Mouse (Mus musculus) limb, embryonic 12.5 days (tissue): ENCODE results near the gene Tbc1d10c. TPM values are rescaled to one million over a fixed set of nuclear protein-coding genes. Genes with fewer than 3 reads are reported as not detected.

Experiments
- ATAC-seq: fragments of 200-750 bp; cut with Nextera tagmentation; 2 replicates; pipeline ENCODE4 v1.8.0; 2017; ENCODE audit warnings: low read depth, moderate TSS enrichment; ENCODE audit not compliant: insufficient number of reproducible peaks, insufficient read depth, low FRiP score, low TSS enrichment
- H3K27ac ChIP-seq: fragments of 300-500 bp; sonication (generic); 2 replicates; pipeline ENCODE4 v1.5.1; 2016; ENCODE audit warnings: mild to moderate bottlenecking, moderate library complexity
- H3K27me3 ChIP-seq: fragments of 300-500 bp; sonication (generic); 2 replicates; pipeline ENCODE4 v1.6.1; 2016; ENCODE audit warnings: mild to moderate bottlenecking, moderate library complexity
- H3K36me3 ChIP-seq: fragments of 300-500 bp; sonication (generic); 2 replicates; pipeline ENCODE4 v1.6.1; 2016; ENCODE audit warnings: mild to moderate bottlenecking, moderate library complexity
- H3K4me1 ChIP-seq: fragments of 300-500 bp; sonication (generic); replicated peaks from 2 replicates; pipeline ENCODE4 v1.6.1; 2016
- H3K4me2 ChIP-seq: fragments of 300-500 bp; sonication (generic); 2 replicates; pipeline ENCODE4 v1.6.1; 2016; ENCODE audit warnings: mild to moderate bottlenecking, moderate library complexity
- H3K4me3 ChIP-seq: fragments of 300-500 bp; sonication (generic); replicated peaks from 2 replicates; pipeline ENCODE4 v1.5.1; 2016; ENCODE audit warnings: mild to moderate bottlenecking
- H3K9ac ChIP-seq: fragments of 300-500 bp; sonication (generic); replicated peaks from 2 replicates; pipeline ENCODE4 v1.6.1; 2016; ENCODE audit warnings: mild to moderate bottlenecking, moderate library complexity
- H3K9me3 ChIP-seq: fragments of 300-500 bp; sonication (generic); 2 replicates; pipeline ENCODE4 v1.6.1; 2016; ENCODE audit warnings: mild to moderate bottlenecking, moderate library complexity
- WGBS: fragments of 180-500 bp; shearing (Covaris S2); methylation state at CpG from one replicate; pipeline ENCODE4 v1.1.7; 2016; 5-methylcytosine and 5-hydroxymethylcytosine counted together
- polyA plus RNA-seq: library from polyadenylated mRNA; unstranded; fragments of >200 nt; fragmentation: Nextera tagmentation; extraction: Ambion mirVana; gene quantifications from 2 replicates; pipeline ENCODE4 v1.2.1, GENCODE M21; 2016

Tbc1d10c gene
- polyA plus RNA-seq, 1 experiment from 2014 or later: 0.60 TPM

DNA sequence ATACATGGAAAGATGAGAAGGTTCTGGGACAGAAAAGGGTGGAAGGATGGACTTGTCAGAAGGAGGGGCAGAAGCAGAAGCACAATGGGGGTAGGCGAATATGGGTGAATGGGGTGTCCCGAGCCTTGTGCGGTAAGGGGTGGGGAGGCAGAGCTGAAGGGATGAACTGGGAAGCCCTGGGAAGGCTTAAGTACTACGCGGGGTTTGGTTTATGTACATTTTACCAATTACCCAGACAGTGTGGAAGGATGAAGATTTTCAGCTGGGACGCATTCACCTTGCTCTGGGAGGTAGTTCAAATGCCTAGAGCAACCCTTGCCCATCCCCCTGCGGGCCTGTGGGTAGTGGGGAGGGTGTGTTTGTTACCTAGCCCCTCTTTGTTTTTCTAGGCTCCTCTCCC, 11.1 kb upstream of the Tbc1d10c start:
- Histone ChIP-seq H3K36me3 (peaks cover 32% of the 10 kb centered on the region), H3K27me3 (peaks cover 22% of the 10 kb centered on the region), H3K27ac (0 out of 2 replicates have a peak overlapping the region, but pooled peaks have one; percentile 29), H3K4me2 (peak overlapping the region; percentile 94), H3K4me1 (peaks cover 22% of the 10 kb centered on the region), H3K9me3 (no peaks in the 10 kb centered on the region), H3K9ac (peak overlapping the region; percentile 86), H3K4me3 (peak overlapping the region; percentile 71)
- 37% methylated on average over 7 of the region's 7 CpGs for WGBS
- ATAC-seq: no peak

DNA sequence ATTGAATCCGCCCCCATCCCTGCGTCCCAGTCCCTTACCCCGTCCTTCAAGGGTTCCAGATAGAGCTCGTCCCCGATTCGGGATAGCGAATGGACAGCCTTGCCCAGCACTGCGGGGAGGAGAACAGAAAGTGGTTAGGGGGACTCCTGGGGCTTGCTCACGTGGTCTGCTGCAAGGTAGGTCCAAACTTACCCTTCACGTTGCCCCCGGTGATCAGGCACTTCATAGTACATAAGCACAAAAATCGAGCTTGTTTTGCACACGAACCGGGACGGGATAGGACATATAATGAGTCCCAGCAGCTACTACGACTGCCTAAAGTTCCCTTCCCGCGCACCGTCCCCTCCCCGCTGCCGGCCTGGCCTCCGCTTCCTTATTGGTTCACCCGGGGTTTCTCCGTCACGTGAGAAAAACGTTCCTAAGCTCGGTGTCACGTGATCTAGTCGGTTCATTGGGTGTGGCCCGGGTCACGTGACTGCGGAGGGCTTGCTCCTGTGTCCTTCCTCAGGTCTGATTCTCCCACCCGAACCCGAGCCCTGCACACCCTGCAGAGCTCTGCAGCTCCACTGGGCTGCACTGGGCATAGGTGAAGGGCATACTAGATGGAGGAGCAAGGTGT, 10.3 kb upstream of the Tbc1d10c start, which contains the start of gene Rad9a:
Gene Rad9a, minus strand, starts transcription at position 372 of the 619 bp plus-strand sequence.
- under 1% methylated on average over 34 of the region's 34 CpGs for WGBS
- H3K9ac ChIP-seq: peak within 1 kb of the TSS; percentile 86

DNA sequence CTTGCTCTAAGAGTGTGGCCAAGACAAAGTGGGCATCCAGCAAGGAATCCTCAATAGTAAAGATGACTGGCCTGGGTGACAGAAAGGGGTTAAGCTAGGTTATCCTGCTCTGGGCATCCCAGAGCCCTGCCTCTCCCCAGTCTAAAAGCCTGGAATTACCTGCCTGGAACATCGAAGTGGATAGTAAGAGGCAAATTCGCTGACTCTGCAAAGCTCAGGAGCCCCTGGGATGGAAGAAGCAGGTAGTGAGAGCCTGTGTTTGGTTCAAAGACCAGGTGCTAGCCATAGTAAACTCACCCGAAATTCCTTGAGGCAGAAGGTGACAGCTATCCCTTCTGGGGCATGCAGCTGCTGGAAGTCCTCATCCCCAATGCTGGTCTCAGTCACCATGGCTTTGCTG, 6.1 kb upstream of the Tbc1d10c start:
- Histone ChIP-seq H3K4me2 (no peak overlapping the region), H3K4me1 (peaks cover 47% of the 10 kb centered on the region), H3K4me3 (no peak overlapping the region), H3K27me3 (no peaks in the 10 kb centered on the region), H3K36me3 (peaks cover 73% of the 10 kb centered on the region), H3K27ac (no peak overlapping the region), H3K9me3 (no peaks in the 10 kb centered on the region), H3K9ac (no peak overlapping the region)
- ATAC-seq: no peak
- WGBS: 72% methylated on average over 3 of the region's 3 CpGs

More for the DNA sequence above, 10.3 kb upstream of the Tbc1d10c start, which contains the start of gene Rad9a:
- peaks cover 19% of the 10 kb centered on the region for H3K27me3 ChIP-seq
- H3K9me3 ChIP-seq: no peaks in the 10 kb centered on the region
- H3K4me3 ChIP-seq: peak within 1 kb of the TSS; percentile 71
- ATAC-seq: peak; percentile 87
- H3K36me3 ChIP-seq: peaks cover 39% of the 10 kb centered on the region
- peak within 1 kb of the TSS; percentile 72 for H3K27ac ChIP-seq
- H3K4me1 ChIP-seq: peaks cover 29% of the 10 kb centered on the region
- peak within 1 kb of the TSS; percentile 94 for H3K4me2 ChIP-seq

DNA sequence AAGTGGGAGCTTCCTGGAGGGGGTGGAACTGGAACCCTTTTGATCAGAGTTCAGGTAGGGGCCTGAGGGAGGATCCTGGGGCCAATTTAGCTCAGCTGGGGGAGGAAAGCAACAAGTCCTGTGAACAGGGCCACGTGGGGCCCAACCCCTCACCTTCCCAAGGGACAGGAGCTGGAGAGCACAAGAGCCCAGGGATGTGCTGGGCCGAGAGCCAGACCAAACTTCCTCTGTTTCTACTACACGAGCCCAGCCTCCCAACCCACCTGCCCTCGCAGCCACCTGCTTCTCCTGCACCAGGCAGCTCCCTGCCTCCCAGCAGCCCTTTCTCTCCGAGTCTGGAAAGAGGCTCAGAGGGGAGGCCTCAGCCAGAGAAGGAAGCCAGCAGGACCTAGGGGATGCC, 5.5 kb upstream of the Tbc1d10c start:
- ATAC-seq: no peak
- no peaks in the 10 kb centered on the region for H3K27me3 ChIP-seq
- H3K9ac ChIP-seq: no peak overlapping the region; the same call in 1 of the 2 replicates
- 0 out of 2 replicates have a peak overlapping the region, but pooled peaks have one; percentile 42 for H3K27ac ChIP-seq
- H3K4me2 ChIP-seq: peak overlapping the region; percentile 6
- H3K36me3 ChIP-seq: peaks cover 73% of the 10 kb centered on the region
- peaks cover 42% of the 10 kb centered on the region for H3K4me1 ChIP-seq
- H3K4me3 ChIP-seq: no peak overlapping the region
- H3K9me3 ChIP-seq: no peaks in the 10 kb centered on the region
- 16% methylated on average over 5 of the region's 5 CpGs for WGBS

DNA sequence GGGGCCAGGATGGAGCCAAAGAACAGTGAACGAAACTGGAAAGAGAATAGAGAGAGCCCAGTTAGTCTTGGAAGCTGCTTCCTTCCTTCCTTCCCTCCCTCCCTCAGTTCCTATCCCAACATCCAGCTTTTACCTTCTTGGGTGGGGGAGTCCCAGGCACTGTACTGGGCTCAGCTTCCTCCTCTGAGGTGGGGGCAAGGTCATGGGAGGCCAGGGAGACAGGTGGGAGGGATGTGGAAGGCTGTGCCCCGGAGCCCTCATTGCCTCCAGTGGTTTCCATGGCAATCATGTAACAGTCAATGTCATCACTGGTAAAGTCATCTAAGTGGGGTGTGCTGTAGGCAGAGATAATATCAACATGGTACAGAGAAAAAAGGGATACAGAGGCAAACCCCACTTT, 5.0 kb upstream of the Tbc1d10c start:
- Histone ChIP-seq H3K9ac (no peak overlapping the region), H3K27me3 (no peaks in the 10 kb centered on the region), H3K36me3 (peaks cover 73% of the 10 kb centered on the region), H3K9me3 (no peaks in the 10 kb centered on the region), H3K4me2 (peak overlapping the region; percentile 6; the same call in 1 of the 2 replicates), H3K27ac (no peak overlapping the region), H3K4me1 (peaks cover 46% of the 10 kb centered on the region), H3K4me3 (no peak overlapping the region)
- 64% methylated on average over 2 of the region's 2 CpGs for WGBS
- ATAC-seq: no peak

DNA sequence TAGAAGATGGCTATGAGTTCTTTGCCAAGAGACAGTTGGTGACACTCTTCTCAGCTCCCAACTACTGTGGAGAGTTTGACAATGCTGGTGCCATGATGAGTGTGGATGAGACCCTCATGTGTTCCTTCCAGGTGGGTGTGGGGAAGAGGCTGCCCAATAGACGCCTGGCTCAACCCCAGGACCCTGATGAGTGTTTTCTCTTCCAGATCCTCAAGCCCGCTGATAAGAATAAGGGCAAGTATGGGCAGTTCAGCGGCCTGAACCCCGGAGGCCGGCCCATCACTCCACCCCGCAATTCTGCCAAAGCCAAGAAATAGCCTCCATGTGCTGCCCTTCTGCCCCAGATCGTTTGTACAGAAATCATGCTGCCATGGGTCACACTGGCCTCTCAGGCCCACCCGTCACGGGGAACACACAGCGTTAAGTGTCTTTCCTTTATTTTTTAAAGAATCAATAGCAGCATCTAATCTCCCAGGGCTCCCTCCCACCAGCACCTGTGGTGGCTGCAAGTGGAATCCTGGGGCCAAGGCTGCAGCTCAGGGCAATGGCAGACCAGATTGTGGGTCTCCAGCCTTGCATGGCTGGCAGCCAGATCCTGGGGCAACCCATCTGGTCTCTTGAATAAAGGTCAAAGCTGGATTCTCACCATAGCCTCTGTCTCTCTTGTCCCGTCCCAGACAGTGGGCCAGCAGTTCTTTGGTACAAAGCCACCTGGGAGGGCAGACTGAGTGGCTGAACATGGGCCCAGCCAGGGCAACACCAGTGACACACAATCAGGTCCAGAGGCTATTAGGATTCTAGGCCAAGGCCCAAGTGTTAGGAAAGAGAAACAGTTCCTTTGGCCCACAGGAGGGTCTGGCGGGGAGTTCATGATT, 3.9 kb upstream of the Tbc1d10c start:
- Histone ChIP-seq H3K9ac (no peak overlapping the region), H3K4me1 (peaks cover 42% of the 10 kb centered on the region), H3K27me3 (no peaks in the 10 kb centered on the region), H3K4me3 (no peak overlapping the region), H3K27ac (no peak overlapping the region), H3K4me2 (no peak overlapping the region), H3K36me3 (peaks cover 69% of the 10 kb centered on the region), H3K9me3 (no peaks in the 10 kb centered on the region)
- no peak for ATAC-seq
- WGBS: 83% methylated on average over 12 of the region's 12 CpGs

DNA sequence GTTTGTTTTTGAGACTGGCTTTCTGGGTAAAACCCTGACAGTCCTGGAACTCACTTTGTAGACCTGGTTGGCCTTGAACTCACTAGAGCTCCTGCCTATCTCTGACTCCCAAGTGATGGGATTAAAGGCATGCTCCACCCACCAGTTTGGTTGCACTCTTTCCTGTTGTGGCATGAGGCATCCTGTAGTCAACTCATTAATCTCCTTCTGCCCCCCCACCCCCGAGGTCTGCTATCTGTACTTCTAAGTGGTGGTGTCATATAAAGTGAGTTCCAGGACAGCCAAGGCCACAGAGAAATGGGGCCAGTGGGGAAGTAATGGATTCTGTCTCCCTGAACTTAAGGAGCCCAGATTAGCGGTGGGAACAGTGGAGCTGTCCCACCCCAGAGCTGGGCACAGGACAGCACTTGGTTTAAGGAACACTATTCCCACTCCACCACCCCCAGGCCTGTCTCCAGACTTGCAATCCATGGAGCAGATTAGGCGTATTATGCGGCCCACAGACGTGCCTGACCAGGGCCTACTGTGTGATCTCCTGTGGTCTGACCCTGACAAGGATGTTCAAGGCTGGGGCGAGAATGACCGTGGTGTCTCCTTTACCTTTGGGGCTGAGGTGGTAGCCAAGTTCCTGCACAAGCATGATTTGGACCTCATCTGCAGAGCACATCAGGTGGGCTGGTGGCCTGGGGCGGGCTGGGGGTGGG, 3.1 kb upstream of the Tbc1d10c start:
- no peak overlapping the region for H3K9ac ChIP-seq
- no peak overlapping the region; the same call in 1 of the 2 replicates for H3K4me3 ChIP-seq
- no peaks in the 10 kb centered on the region for H3K27me3 ChIP-seq
- peaks cover 39% of the 10 kb centered on the region for H3K4me1 ChIP-seq
- H3K36me3 ChIP-seq: peaks cover 61% of the 10 kb centered on the region
- H3K27ac ChIP-seq: no peak overlapping the region
- H3K9me3 ChIP-seq: no peaks in the 10 kb centered on the region
- 85% methylated on average over 8 of the region's 8 CpGs for WGBS
- H3K4me2 ChIP-seq: no peak overlapping the region
- no peak for ATAC-seq

DNA sequence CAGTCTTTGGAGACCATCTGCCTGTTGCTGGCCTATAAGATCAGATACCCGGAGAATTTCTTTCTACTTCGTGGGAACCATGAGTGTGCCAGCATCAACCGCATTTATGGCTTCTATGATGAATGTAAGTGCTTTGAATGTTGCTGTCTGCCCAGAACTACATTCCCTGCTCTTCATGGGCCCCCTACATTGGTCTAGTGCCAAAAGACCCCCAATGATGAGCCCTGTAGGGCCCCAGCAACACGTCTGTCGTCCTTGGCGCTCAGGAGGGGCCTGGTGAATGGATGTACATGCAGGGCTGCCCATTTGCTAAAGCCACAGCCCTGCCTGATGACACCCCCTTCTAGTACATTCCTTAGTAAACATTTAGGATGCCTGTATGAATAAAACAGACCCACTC, 2.0 kb upstream of the Tbc1d10c start:
- no peak overlapping the region; the same call in 1 of the 2 replicates for H3K27ac ChIP-seq
- peaks cover 39% of the 10 kb centered on the region for H3K4me1 ChIP-seq
- WGBS: 59% methylated on average over 6 of the region's 6 CpGs
- no peak for ATAC-seq
- no peaks in the 10 kb centered on the region for H3K9me3 ChIP-seq
- H3K27me3 ChIP-seq: no peaks in the 10 kb centered on the region
- H3K9ac ChIP-seq: peak overlapping the region; percentile 93
- H3K4me3 ChIP-seq: peak overlapping the region; percentile 97
- peaks cover 51% of the 10 kb centered on the region for H3K36me3 ChIP-seq
- peak overlapping the region; percentile 94 for H3K4me2 ChIP-seq

DNA sequence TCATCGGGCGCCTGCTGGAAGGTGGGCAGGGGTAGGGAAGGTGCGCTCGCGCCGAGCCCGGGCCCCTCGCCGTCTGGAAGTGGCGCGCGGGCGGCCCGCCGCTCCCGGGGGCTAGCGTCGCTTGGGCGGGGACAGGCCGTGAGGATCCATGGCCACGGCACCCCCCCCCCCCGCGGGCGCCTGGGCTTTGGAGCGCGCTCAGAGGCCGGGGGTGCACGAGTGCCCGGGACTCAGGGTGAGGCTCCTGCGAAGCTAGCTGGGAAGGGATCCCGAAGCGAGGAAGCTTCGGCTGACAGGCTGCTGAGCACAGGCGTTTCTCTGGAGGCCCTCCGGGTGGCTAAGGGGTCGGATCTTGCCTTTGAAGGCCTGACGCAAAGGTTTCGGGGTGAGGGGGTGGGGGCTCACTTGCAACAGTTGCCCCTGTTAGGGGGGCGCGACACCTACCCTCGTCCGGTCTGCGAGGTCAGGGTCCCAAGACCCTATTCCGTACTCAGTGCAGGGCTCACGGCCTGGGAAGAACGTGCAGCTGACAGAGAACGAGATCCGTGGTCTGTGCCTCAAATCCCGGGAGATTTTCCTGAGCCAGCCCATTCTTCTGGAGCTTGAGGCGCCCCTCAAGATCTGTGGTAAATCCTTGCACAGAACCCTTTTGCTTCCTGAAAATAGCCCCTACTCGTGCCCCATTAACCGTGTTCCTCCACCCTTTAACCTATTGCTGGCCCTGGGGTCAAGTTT, 1.3 kb upstream of the Tbc1d10c start:
- H3K36me3 ChIP-seq: peaks cover 44% of the 10 kb centered on the region
- H3K4me3 ChIP-seq: peak overlapping the region; percentile 97
- H3K4me1 ChIP-seq: peaks cover 39% of the 10 kb centered on the region
- peak overlapping the region; percentile 93 for H3K9ac ChIP-seq
- WGBS: under 1% methylated on average over 52 of the region's 52 CpGs
- peak; percentile 26 for ATAC-seq
- no peaks in the 10 kb centered on the region for H3K9me3 ChIP-seq
- H3K27ac ChIP-seq: peak overlapping the region; percentile 94
- peak overlapping the region; percentile 94 for H3K4me2 ChIP-seq
- H3K27me3 ChIP-seq: no peaks in the 10 kb centered on the region

DNA sequence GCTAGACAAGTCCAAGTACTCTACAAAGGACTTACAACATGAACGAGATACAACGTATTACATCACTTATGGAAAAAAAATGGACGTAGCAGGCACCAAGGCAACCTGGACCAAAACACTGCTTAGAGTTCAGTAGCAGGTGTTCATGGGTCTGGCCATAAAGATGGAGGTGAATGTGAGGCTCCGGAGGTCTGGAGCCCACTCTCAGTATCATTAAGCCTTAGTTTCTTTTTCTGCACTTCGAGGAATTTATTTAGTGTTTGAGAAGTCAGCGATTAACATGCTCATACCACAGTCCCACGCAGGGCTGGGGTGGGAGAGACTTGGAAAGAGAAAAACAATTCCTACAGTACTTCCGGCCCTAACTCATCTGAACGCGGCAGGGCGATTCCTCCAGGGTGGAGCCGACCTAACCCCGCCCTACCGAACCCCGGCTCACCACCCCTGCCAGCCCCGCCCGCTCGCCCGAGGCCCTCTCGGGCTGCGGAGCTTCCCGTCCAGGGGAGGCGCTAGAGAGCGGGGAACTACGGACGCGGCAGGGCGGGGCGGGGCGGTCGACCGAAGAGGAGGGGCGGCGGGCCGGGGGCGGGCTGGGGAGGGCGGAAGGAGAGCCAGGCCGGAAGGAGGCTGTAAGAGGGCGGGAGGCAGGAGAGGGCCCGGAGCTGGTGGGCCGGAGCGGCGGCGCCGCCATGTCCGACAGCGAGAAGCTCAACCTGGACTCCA, 605 bp upstream of the Tbc1d10c start, which contains the start of gene Ppp1ca:
Gene Ppp1ca, plus strand, starts transcription at position 538 of the 723 bp plus-strand sequence.
- H3K27ac ChIP-seq: peak within 1 kb of the TSS; percentile 94
- H3K36me3 ChIP-seq: peaks cover 36% of the 10 kb centered on the region
- WGBS: 5% methylated on average over 40 of the region's 47 CpGs
- ATAC-seq: peak; percentile 90
- peaks cover 35% of the 10 kb centered on the region for H3K4me1 ChIP-seq
- no peaks in the 10 kb centered on the region for H3K9me3 ChIP-seq
- H3K27me3 ChIP-seq: no peaks in the 10 kb centered on the region
- H3K4me2 ChIP-seq: peak within 1 kb of the TSS; percentile 94
- peak within 1 kb of the TSS; percentile 97 for H3K4me3 ChIP-seq
- H3K9ac ChIP-seq: peak within 1 kb of the TSS; percentile 93
